Mouse (Mus musculus) brain, adult 2 months (tissue): Measurements from ENCODE around the gene Tmprss12.
"Not testable (repeated sequence)": the region's sequence is repeated elsewhere in the genome, so short reads cannot be mapped to it uniquely, and the experiment has no call there.

ENCODE experiments used
- DNase-seq: peaks from one replicate; pipeline ENCODE4 v3.0.0; 2011; ENCODE audit warnings: low read depth, low spot score

The Tmprss12 gene

GRCm38 (mm10) chr15:100324021-100324591 is 43.5 kb downstream of the Tmprss12 start:
- peak; percentile 60 for DNase-seq

- DNase-seq = no peak
Measured at GRCm38 (mm10) chr15:100325235-100325634, 44.6 kb downstream of the Tmprss12 start.

GRCm38 (mm10) chr15:100328089-100328488 is 47.5 kb downstream of the Tmprss12 start:
- DNase-seq = not testable (repeated sequence)

- not testable (repeated sequence) for DNase-seq
Measured at GRCm38 (mm10) chr15:100329336-100329735, 48.7 kb downstream of the Tmprss12 start.

- no peak for DNase-seq
Measured at GRCm38 (mm10) chr15:100330739-100331138, 50.1 kb downstream of the Tmprss12 start.

GRCm38 (mm10) chr15:100332077-100332961 is 51.7 kb downstream of the Tmprss12 start:
- not testable (repeated sequence) for DNase-seq

GRCm38 (mm10) chr15:100334629-100335028 is 54.0 kb downstream of the Tmprss12 start, which contains the start of gene Mettl7a3:
Mettl7a3 (plus strand) TSS chr15:100334929.
- no peak for DNase-seq

- DNase-seq = not testable (repeated sequence)
Measured at GRCm38 (mm10) chr15:100337328-100337727, 56.7 kb downstream of the Tmprss12 start.

GRCm38 (mm10) chr15:100337847-100338246 is 57.2 kb downstream of the Tmprss12 start:
- peak; percentile 71 for DNase-seq

- not testable (repeated sequence) for DNase-seq
Measured at GRCm38 (mm10) chr15:100341314-100341980, 60.8 kb downstream of the Tmprss12 start.
